Mouse (Mus musculus) ovary, postnatal 14 days (tissue): ENCODE data around the gene Olfr65.

Experiments used
- DNase-seq: peaks from one replicate; pipeline ENCODE4 v3.0.0; 2022; ENCODE audit warnings: low spot score

Gene Olfr65

GRCm38 (mm10) chr7:103903187-103903586 lies at the start of gene Olfr65:
Gene Olfr65, plus strand, starts transcription at chr7:103903487.
- no peak for DNase-seq

GRCm38 (mm10) chr7:103854669-103855068 lies 48.6 kb upstream of the Olfr65 start:
- no peak for DNase-seq

- DNase-seq, result no peak
Observed at GRCm38 (mm10) chr7:103859076-103859475, 44.2 kb upstream of the Olfr65 start.

- DNase-seq, result no peak
Observed at GRCm38 (mm10) chr7:103860855-103861254, 42.4 kb upstream of the Olfr65 start.

- DNase-seq, result no peak
Observed at GRCm38 (mm10) chr7:103861531-103861930, 41.8 kb upstream of the Olfr65 start.

GRCm38 (mm10) chr7:103865716-103866115 lies 37.6 kb upstream of the Olfr65 start:
- DNase-seq, result no peak

- no peak for DNase-seq
Observed at GRCm38 (mm10) chr7:103870667-103871066, 32.6 kb upstream of the Olfr65 start.

- no peak for DNase-seq
Observed at GRCm38 (mm10) chr7:103873064-103873463, 30.2 kb upstream of the Olfr65 start.

GRCm38 (mm10) chr7:103874451-103874850 lies 28.8 kb upstream of the Olfr65 start:
- DNase-seq, result no peak

GRCm38 (mm10) chr7:103877093-103877492 lies 26.2 kb upstream of the Olfr65 start:
- no peak for DNase-seq

- DNase-seq, result no peak
Observed at GRCm38 (mm10) chr7:103886152-103886551, 17.1 kb upstream of the Olfr65 start, which contains the start of gene Olfr66. Gene Olfr66, minus strand, starts transcription at chr7:103886252.

- DNase-seq, result no peak
Observed at GRCm38 (mm10) chr7:103894385-103894784, 8.9 kb upstream of the Olfr65 start, which contains the start of gene Olfr64. Gene Olfr64, minus strand, starts transcription at chr7:103894485.

GRCm38 (mm10) chr7:103910047-103910446 lies 6.8 kb downstream of the Olfr65 start:
- no peak for DNase-seq

- no peak for DNase-seq
Observed at GRCm38 (mm10) chr7:103912969-103913511, 9.8 kb downstream of the Olfr65 start.

- no peak for DNase-seq
Observed at GRCm38 (mm10) chr7:103915338-103915737, 12.1 kb downstream of the Olfr65 start.

- DNase-seq, result no peak
Observed at GRCm38 (mm10) chr7:103928525-103928924, 25.2 kb downstream of the Olfr65 start, which contains the start of gene Olfr631. Gene Olfr631, plus strand, starts transcription at chr7:103928825.

- DNase-seq, result no peak
Observed at GRCm38 (mm10) chr7:103934264-103934663, 31.0 kb downstream of the Olfr65 start, which contains the start of gene Olfr632. Gene Olfr632, plus strand, starts transcription at chr7:103934347.

GRCm38 (mm10) chr7:103942730-103943129 lies 39.4 kb downstream of the Olfr65 start:
- peak; percentile 17 for DNase-seq

- no peak for DNase-seq
Observed at GRCm38 (mm10) chr7:103944137-103944536, 40.9 kb downstream of the Olfr65 start, which contains the start of gene Olfr633. Gene Olfr633, plus strand, starts transcription at chr7:103944437.
